Mouse (Mus musculus) MEL (cell line): ENCODE results near the gene Tfap4. TPM values are rescaled to one million over a fixed set of nuclear protein-coding genes. Genes with fewer than 3 reads are reported as not detected.
"Not testable (repeated sequence)": the region's sequence is repeated elsewhere in the genome, so short reads cannot be mapped to it uniquely, and the experiment has no call there.

Experiments used
- DNase-seq: peaks from one replicate; pipeline ENCODE4 v3.0.0; 2011; ENCODE audit warnings: low read depth, low spot score
- H3K27ac ChIP-seq: 2 replicates; pipeline ENCODE4 v1.5.1; 2012; ENCODE audit warnings: low read depth, mild to moderate bottlenecking, control low read depth, low read length, moderate library complexity; ENCODE audit not compliant: control insufficient read depth
- H3K27me3 ChIP-seq, 2 experiments: fragments of 150-350 bp in 1 of 2; sonication (generic) in 1 of 2; 2 replicates each; pipeline ENCODE4 v1.6.1; 2012; ENCODE audit warnings: low read length in 2 of 2, mild to moderate bottlenecking in 2 of 2, improper control_type of control experiment in 1 of 2, moderate library complexity in 1 of 2; ENCODE audit not compliant: insufficient read depth in 2 of 2, control insufficient read depth in 1 of 2
- H3K36me3 ChIP-seq, 2 experiments: 2 replicates each; pipeline ENCODE4 v1.6.1; 2012 to 2014; ENCODE audit warnings: low read length in 2 of 2, improper control_type of control experiment in 1 of 2, inconsistent platforms in 1 of 2, mild to moderate bottlenecking in 1 of 2; ENCODE audit not compliant: insufficient read depth in 2 of 2, control insufficient read depth in 1 of 2
- H3K4me1 ChIP-seq, 2 experiments: fragments of 150-350 bp in 1 of 2; sonication (generic) in 1 of 2; 2 replicates each; pipeline ENCODE4 v1.6.1; 2012; ENCODE audit warnings: low read length in 2 of 2, improper control_type of control experiment in 1 of 2, mild to moderate bottlenecking in 1 of 2; ENCODE audit not compliant: insufficient read depth in 2 of 2, control insufficient read depth in 1 of 2
- H3K4me3 ChIP-seq, 2 experiments: fragments of 150-350 bp in 1 of 2; sonication (generic) in 1 of 2; 2 replicates each; pipeline ENCODE4 v1.5.1; 2012; ENCODE audit warnings: low read depth in 2 of 2, low read length in 2 of 2, mild to moderate bottlenecking in 2 of 2, moderate library complexity in 2 of 2, control low read depth in 1 of 2, improper control_type of control experiment in 1 of 2; ENCODE audit not compliant: control insufficient read depth in 1 of 2, insufficient read depth in 1 of 2
- H3K79me2 ChIP-seq: 2 replicates; pipeline ENCODE4 v1.6.1; 2012; ENCODE audit warnings: mild to moderate bottlenecking, low read length, moderate library complexity; ENCODE audit not compliant: control insufficient read depth, poor library complexity, insufficient read depth
- H3K9ac ChIP-seq: 2 replicates; pipeline ENCODE4 v1.6.1; 2012; ENCODE audit warnings: low read depth, mild to moderate bottlenecking, control low read depth, low read length, moderate library complexity; ENCODE audit not compliant: control insufficient read depth, poor library complexity, severe bottlenecking
- H3K9me3 ChIP-seq: fragments of 150-350 bp; sonication (generic); replicated peaks from 2 replicates; pipeline ENCODE4 v1.6.1; 2012; ENCODE audit warnings: mild to moderate bottlenecking, low read length, improper control_type of control experiment, moderate library complexity; ENCODE audit not compliant: insufficient read depth
- CTCF ChIP-seq, 3 experiments: IDR thresholded peaks in 2 of 3; conservative IDR thresholded peaks in 1 of 3; 2 replicates each; pipeline ENCODE4 v1.5.1; 2011 to 2012; ENCODE audit warnings: low read length in 3 of 3, low read depth in 2 of 3, mild to moderate bottlenecking in 2 of 3, improper control_type of control experiment in 1 of 3, inconsistent platforms in 1 of 3, mixed read lengths in 1 of 3, moderate library complexity in 1 of 3; ENCODE audit not compliant: control insufficient read depth in 1 of 3, insufficient read depth in 1 of 3, poor library complexity in 1 of 3, severe bottlenecking in 1 of 3
- E2F4 ChIP-seq: IDR thresholded peaks from 2 replicates; pipeline ENCODE4 v1.6.1; 2011; ENCODE audit warnings: low read depth, low read length, improper control_type of control experiment, borderline replicate concordance
- ETS1 ChIP-seq: IDR thresholded peaks from 2 replicates; pipeline ENCODE4 v1.6.1; 2012; ENCODE audit warnings: low read depth, mild to moderate bottlenecking, inconsistent platforms, low read length, improper control_type of control experiment, moderate library complexity
- GABPA ChIP-seq: IDR thresholded peaks from 2 replicates; pipeline ENCODE4 v1.6.1; 2012; ENCODE audit warnings: low read depth, mild to moderate bottlenecking, inconsistent platforms, low read length, improper control_type of control experiment, moderate library complexity
- MAZ ChIP-seq: IDR thresholded peaks from 2 replicates; pipeline ENCODE4 v1.6.1; 2012; ENCODE audit warnings: low read depth, mild to moderate bottlenecking, inconsistent platforms, low read length, improper control_type of control experiment
- MYB ChIP-seq: IDR thresholded peaks from 2 replicates; pipeline ENCODE4 v1.6.1; 2011; ENCODE audit warnings: mild to moderate bottlenecking, low read depth, low read length, improper control_type of control experiment
- POLR2AphosphoS2 ChIP-seq: IDR thresholded peaks from 2 replicates; pipeline ENCODE4 v1.6.1; 2011; ENCODE audit warnings: low read length, improper control_type of control experiment
- POLR2AphosphoS5 ChIP-seq: IDR thresholded peaks from 2 replicates; pipeline ENCODE4 v1.6.1; 2012; ENCODE audit warnings: low read depth, borderline replicate concordance, mild to moderate bottlenecking, inconsistent platforms, low read length, moderate library complexity, mixed read lengths
- RCOR1 ChIP-seq: IDR thresholded peaks from 2 replicates; pipeline ENCODE4 v1.6.1; 2012; ENCODE audit warnings: low read depth, mild to moderate bottlenecking, inconsistent platforms, low read length, improper control_type of control experiment
- SIN3A ChIP-seq: IDR thresholded peaks from 2 replicates; pipeline ENCODE4 v1.6.1; 2012; ENCODE audit warnings: low read length, improper control_type of control experiment, inconsistent platforms
- SMC3 ChIP-seq: IDR thresholded peaks from 2 replicates; pipeline ENCODE4 v1.6.1; 2011; ENCODE audit warnings: low read depth, low read length, improper control_type of control experiment
- TAL1 ChIP-seq: IDR thresholded peaks from 2 replicates; pipeline ENCODE4 v1.6.1; 2012; ENCODE audit warnings: mild to moderate bottlenecking, inconsistent platforms, low read length, moderate library complexity, mixed read lengths
- TBP ChIP-seq: IDR thresholded peaks from 2 replicates; pipeline ENCODE4 v1.8.0; 2011; ENCODE audit warnings: low read depth, low read length, improper control_type of control experiment
- TCF12 ChIP-seq: IDR thresholded peaks from 2 replicates; pipeline ENCODE4 v1.6.1; 2014; ENCODE audit warnings: low read depth, mild to moderate bottlenecking, inconsistent platforms, low read length, improper control_type of control experiment, moderate library complexity
- USF1 ChIP-seq: IDR thresholded peaks from 2 replicates; pipeline ENCODE4 v1.6.1; 2014; ENCODE audit warnings: low read depth, mild to moderate bottlenecking, inconsistent platforms, low read length, improper control_type of control experiment, moderate library complexity
- ZNF384 ChIP-seq: IDR thresholded peaks from 2 replicates; pipeline ENCODE4 v1.6.1; 2012; ENCODE audit warnings: low read depth, mild to moderate bottlenecking, inconsistent platforms, low read length, improper control_type of control experiment
- polyA plus RNA-seq, 2 experiments: library from polyadenylated mRNA; stranded (reverse) in 1 of 2; unstranded in 1 of 2; fragments of >175 nt in 1 of 2; fragments of >200 nt in 1 of 2; gene quantifications; 2 replicates each; pipeline versions ENCODE4 v1.2.1 to v1.2.4; 2012; ENCODE audit warnings: low replicate concordance in 2 of 2, low read depth in 1 of 2; ENCODE audit not compliant: insufficient read length in 2 of 2, insufficient read depth in 1 of 2, missing spikeins in 1 of 2
- total RNA-seq: library from RNA; depleted of rRNA; stranded (reverse); fragments of 300-350 nt; gene quantifications from 2 replicates; pipeline ENCODE4 v1.2.3, GENCODE M21; 2012

Tfap4 gene
- total and polyA plus RNA-seq, 3 experiments: 26.2 to 217 (median 40.3) TPM

DNA sequence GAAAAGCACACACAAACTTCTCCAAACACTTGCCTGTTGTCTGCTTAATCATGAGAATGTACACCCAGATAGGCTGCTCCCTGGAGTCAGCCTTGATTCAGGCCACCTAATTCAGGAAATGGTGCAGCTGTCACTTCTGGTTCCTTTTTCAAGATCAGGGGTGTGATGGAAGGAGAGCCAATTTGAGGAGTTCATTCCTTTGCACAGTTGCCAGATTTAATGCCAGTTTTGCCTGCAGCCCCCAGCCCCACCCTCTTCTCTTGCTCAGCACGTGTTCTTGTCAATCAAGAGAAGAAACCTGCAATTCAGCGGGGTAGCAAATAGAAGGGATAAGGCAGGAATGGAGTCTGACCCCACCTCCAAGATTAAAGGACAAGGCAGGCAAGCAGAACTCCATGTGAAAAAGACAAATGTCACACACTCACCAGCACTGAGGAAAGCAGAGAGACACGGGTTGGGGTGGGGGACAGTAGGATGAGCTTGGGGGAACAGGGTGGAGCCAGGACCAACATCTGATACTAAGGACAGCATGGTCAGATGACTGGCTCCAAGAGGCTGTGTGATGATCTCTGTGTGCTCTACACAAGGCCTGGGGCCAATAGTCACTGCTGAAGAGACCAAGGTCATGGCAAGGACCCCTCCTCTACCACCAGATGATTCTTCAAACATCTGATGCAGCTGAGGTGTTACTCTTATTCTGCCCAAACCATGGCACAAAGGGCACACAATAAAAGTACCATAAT, 21.9 kb downstream of the Tfap4 start:
- Histone ChIP-seq H3K27ac (no peak overlapping the region), H3K27me3 (no peaks in the 10 kb centered on the region), H3K9ac (no peak overlapping the region), H3K9me3 (no peaks in the 10 kb centered on the region), H3K79me2 (peaks cover 1% of the 10 kb centered on the region; the same call in 1 of the 2 replicates), H3K36me3 (peaks cover 0 to 4% of the 10 kb centered on the region in 2 experiments; a peak in 2 of 4 replicates), H3K4me3 (no peak overlapping the region), H3K4me1 (peaks cover 2 to 17% of the 10 kb centered on the region in 2 experiments; a peak in 3 of 4 replicates)
- no peak for TF ChIP-seq GABPA
- 0 out of 2 replicates have a peak, but pooled peaks have one; percentile 1 for TF ChIP-seq SMC3
- DNase-seq: peak; percentile 52

GRCm38 (mm10) chr16:4527373-4527772, 32.3 kb downstream of the Tfap4 start:
- not testable (repeated sequence) for H3K27ac ChIP-seq, H3K79me2 ChIP-seq, H3K36me3 ChIP-seq

DNA sequence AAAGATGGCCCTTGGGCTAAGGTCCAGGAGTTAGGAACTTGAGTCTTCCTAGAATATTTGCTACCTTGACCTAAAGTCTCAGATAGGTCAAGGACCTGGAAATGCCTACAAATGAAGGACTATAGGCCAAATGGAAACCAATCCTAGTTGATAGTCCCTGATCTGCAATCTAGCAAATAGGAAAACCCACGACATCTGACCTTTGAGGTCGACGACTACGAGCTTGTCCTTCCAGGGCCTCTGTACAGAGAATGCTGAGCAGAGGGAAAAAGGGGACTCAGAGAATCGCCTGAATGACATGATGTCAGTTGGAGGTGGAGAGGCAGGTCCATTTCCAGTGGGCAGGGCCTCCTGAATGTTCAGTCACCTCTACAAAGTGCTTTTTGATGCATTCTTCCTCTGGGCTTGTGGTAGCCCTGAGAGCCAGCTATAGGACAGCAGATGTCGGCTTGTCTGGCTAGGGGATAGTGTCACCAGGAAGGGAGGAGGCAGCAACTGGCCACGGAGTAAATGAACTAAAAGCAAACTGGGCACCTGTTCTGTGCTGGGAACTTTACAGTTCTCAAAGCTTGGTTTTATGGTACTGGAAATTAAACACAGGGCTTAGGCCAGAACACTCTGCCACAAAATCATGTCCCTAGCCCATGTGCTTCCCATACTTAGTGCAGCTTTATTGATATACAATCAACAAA, 36.2 kb downstream of the Tfap4 start:
- Histone ChIP-seq H3K9me3 (no peaks in the 10 kb centered on the region), H3K36me3 (peaks cover 0 to 11% of the 10 kb centered on the region in 2 experiments; a peak in 2 of 4 replicates), H3K4me3 (no peak overlapping the region), H3K9ac (no peak overlapping the region), H3K4me1 (peaks cover 0 to 18% of the 10 kb centered on the region in 2 experiments; a peak in 2 of 4 replicates), H3K27ac (no peak overlapping the region), H3K27me3 (no peaks in the 10 kb centered on the region), H3K79me2 (no peaks in the 10 kb centered on the region)
- no peak for DNase-seq
- TF ChIP-seq SMC3 (no peak), MYB (no peak), CTCF (IDR thresholded peaks at IDR 0.05 in 2 of 3, conservative IDR thresholded peaks at IDR 0.05 in 1 of 3; ENCODE audit: control insufficient read depth in 1 of 3, insufficient read depth in 1 of 3, low read depth in 2 of 3, low read length in 3 of 3, poor library complexity in 1 of 3, severe bottlenecking in 1 of 3) (no peak)

More at GRCm38 (mm10) chr16:4527373-4527772, 32.3 kb downstream of the Tfap4 start:
- not testable (repeated sequence) for DNase-seq, H3K4me1 ChIP-seq, H3K9me3 ChIP-seq, H3K9ac ChIP-seq, H3K27me3 ChIP-seq, H3K4me3 ChIP-seq

GRCm38 (mm10) chr16:4522879-4523278, 36.8 kb downstream of the Tfap4 start:
- Histone ChIP-seq H3K9me3 (no peaks in the 10 kb centered on the region), H3K27ac (no peak overlapping the region), H3K36me3 (peaks cover 0 to 11% of the 10 kb centered on the region in 2 experiments; a peak in 2 of 4 replicates), H3K4me3 (no peak overlapping the region), H3K79me2 (no peaks in the 10 kb centered on the region), H3K4me1 (peaks cover 0 to 18% of the 10 kb centered on the region in 2 experiments; a peak in 2 of 4 replicates), H3K9ac (no peak overlapping the region), H3K27me3 (no peaks in the 10 kb centered on the region)
- DNase-seq: no peak
- no peak for TF ChIP-seq TAL1
- TF ChIP-seq TCF12: no peak
- no peak for TF ChIP-seq USF1
- TF ChIP-seq MYB: no peak
- TF ChIP-seq MAZ: no peak
- TF ChIP-seq RCOR1: no peak
- TF ChIP-seq SIN3A: no peak
- no peak for TF ChIP-seq ZNF384
- TF ChIP-seq E2F4: no peak
- no peak for TF ChIP-seq POLR2AphosphoS5
- no peak for TF ChIP-seq POLR2AphosphoS2
- no peak for TF ChIP-seq TBP
- TF ChIP-seq ETS1: no peak
- no peak for TF ChIP-seq GABPA
